Mouse (Mus musculus): ENCODE data around the gene Pknox1.

DNA sequence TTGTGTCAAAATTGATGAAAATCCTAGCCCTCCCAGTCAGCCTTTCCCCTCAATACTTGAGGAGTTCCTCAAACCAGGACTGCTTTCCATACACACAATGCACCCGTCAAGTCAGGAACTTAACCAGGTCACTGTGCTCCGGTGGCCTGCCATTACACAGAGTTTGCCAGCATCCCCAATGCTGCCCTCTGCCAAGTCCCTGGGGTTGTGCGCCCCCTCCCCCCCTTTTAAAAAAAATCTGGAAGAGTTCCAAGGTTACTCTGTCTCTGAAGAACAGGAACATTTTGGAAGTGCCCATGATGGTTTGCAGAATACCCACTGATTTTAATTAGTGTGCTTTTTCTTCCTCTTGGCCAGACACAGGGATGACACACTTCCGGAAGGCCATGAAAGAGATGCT lies 75.1 kb downstream of the Pknox1 start:
- no peak for TF ChIP-seq CTCF (IDR thresholded peaks at IDR 0.05; ENCODE audit: low read depth, low read length)
- TF ChIP-seq POLR2A (IDR thresholded peaks at IDR 0.05; ENCODE audit: borderline replicate concordance, low read depth, low read length) = no peak
